11 mouse cellular contexts compared by ENCODE assay signal in genomic region chr8:123106531-123106930, GRCm38 (mm10). TPM values are rescaled to one million over a fixed set of nuclear protein-coding genes. Genes with fewer than 3 reads are reported as not detected.
A peak's percentile ranks its signal among the peaks of the same experiment; 100 is the strongest.
DNase-seq lines count a peak whose midpoint lies in the region; ATAC-seq and TF ChIP-seq lines count a peak whose summit lies in the region.
"Had no signal": no experiment of that assay in that cellular context is flagged by ENCODE, and none has a peak within 500 bp of the region (broad histone marks: within the 10 kb centered on the region; RNA-seq: fewer than 3 reads in every experiment).

No protein-coding gene starts in this region.

- no peak overlapping the region for H3K4me3 ChIP-seq in hindbrain, postnatal 0 days (ENCODE audit: low read length)
- H3K4me3 ChIP-seq in hindbrain, embryonic 14.5 days (replicated peaks; ENCODE audit: low read length) = no peak overlapping the region
- H3K4me3 ChIP-seq in midbrain, embryonic 14.5 days (replicated peaks; ENCODE audit: low read depth, low read length) = no peak overlapping the region
- H3K4me3 ChIP-seq in midbrain, embryonic 15.5 days = no peak overlapping the region
- no peak overlapping the region for H3K4me3 ChIP-seq in small intestine, adult 2 months (ENCODE audit: low read depth, low read length)
- H3K4me3 ChIP-seq: lung, embryonic 15.5 days had no signal

- TF ChIP-seq CTCF in hindbrain, postnatal 0 days (IDR thresholded peaks at IDR 0.05; ENCODE audit: low read depth) = peak; percentile 61
- peak; percentile 38; the same call in 1 of the 2 replicates for TF ChIP-seq CTCF in small intestine, adult 2 months (IDR thresholded peaks at IDR 0.05; ENCODE audit: extremely low read depth, insufficient read length, insufficient replicate concordance, low read depth, low read length)

- peaks cover 7% of the 10 kb centered on the region for H3K4me1 ChIP-seq in hindbrain, postnatal 0 days (ENCODE audit: insufficient read depth, low read length)
- peaks cover 10% of the 10 kb centered on the region for H3K4me1 ChIP-seq in hindbrain, embryonic 14.5 days (replicated peaks; ENCODE audit: control insufficient read depth, insufficient read depth, low read length)
- H3K4me1 ChIP-seq in midbrain, embryonic 14.5 days (ENCODE audit: control insufficient read depth, insufficient read depth, low read length) = peaks cover 7% of the 10 kb centered on the region
- H3K4me1 ChIP-seq in midbrain, embryonic 15.5 days = peaks cover 16% of the 10 kb centered on the region
- no peaks in the 10 kb centered on the region for H3K4me1 ChIP-seq in small intestine, adult 2 months (ENCODE audit: control insufficient read depth, insufficient read depth, insufficient read length, low read length)

- H3K4me2 ChIP-seq in hindbrain, postnatal 0 days (ENCODE audit: low read depth, low read length) = no peak overlapping the region
- no peak overlapping the region for H3K4me2 ChIP-seq in hindbrain, embryonic 14.5 days (replicated peaks)
- no peak overlapping the region for H3K4me2 ChIP-seq in midbrain, embryonic 14.5 days (ENCODE audit: low read length)
- no peak overlapping the region for H3K4me2 ChIP-seq in midbrain, embryonic 15.5 days
- H3K4me2 ChIP-seq: lung, embryonic 15.5 days had no signal

- peaks cover 18% of the 10 kb centered on the region; the same call in 1 of the 2 replicates for H3K36me3 ChIP-seq in hindbrain, postnatal 0 days (ENCODE audit: insufficient read depth, low read length)
- peaks cover 30% of the 10 kb centered on the region for H3K36me3 ChIP-seq in hindbrain, embryonic 14.5 days (replicated peaks; ENCODE audit: control insufficient read depth, insufficient read depth)
- H3K36me3 ChIP-seq in midbrain, embryonic 14.5 days (ENCODE audit: control insufficient read depth, insufficient read depth, low read length) = peaks cover 22% of the 10 kb centered on the region
- peaks cover 22% of the 10 kb centered on the region for H3K36me3 ChIP-seq in midbrain, embryonic 15.5 days (replicated peaks)
- H3K36me3 ChIP-seq in small intestine, adult 2 months (ENCODE audit: control insufficient read depth, insufficient read depth, low read length) = peaks cover 22% of the 10 kb centered on the region

- DNase-seq in hindbrain, postnatal 0 days (ENCODE audit: low spot score) = no peak
- no peak for DNase-seq in hindbrain, embryonic 14.5 days (ENCODE audit: low spot score)
- peak; percentile 54 for DNase-seq in midbrain, embryonic 14.5 days
- peak; percentile 55 for DNase-seq in R1 (ENCODE audit: low read depth, low spot score)
- no peak for DNase-seq in right cerebral cortex, postnatal 14 days
- DNase-seq: gastrocnemius, postnatal 10 days; spleen, adult 18-20 months had no signal

- H3K9ac ChIP-seq in hindbrain, postnatal 0 days (replicated peaks; ENCODE audit: low read length) = no peak overlapping the region
- H3K9ac ChIP-seq in hindbrain, embryonic 14.5 days = no peak overlapping the region
- no peak overlapping the region for H3K9ac ChIP-seq in midbrain, embryonic 14.5 days (replicated peaks; ENCODE audit: low read length)
- H3K9ac ChIP-seq in midbrain, embryonic 15.5 days = no peak overlapping the region
- H3K9ac ChIP-seq: lung, embryonic 15.5 days had no signal

- ATAC-seq in hindbrain, postnatal 0 days = no peak
- ATAC-seq in hindbrain, embryonic 14.5 days (ENCODE audit: low FRiP score) = no peak
- no peak for ATAC-seq in midbrain, embryonic 14.5 days (ENCODE audit: low FRiP score, low TSS enrichment)
- no peak for ATAC-seq in midbrain, embryonic 15.5 days (replicated peaks)
- ATAC-seq: hindbrain, embryonic 16.5 days had no signal

- no peaks in the 10 kb centered on the region for H3K27me3 ChIP-seq in hindbrain, postnatal 0 days (ENCODE audit: insufficient read depth, low read length)
- H3K27me3 ChIP-seq in hindbrain, embryonic 14.5 days (ENCODE audit: control insufficient read depth, insufficient read depth, low read length) = no peaks in the 10 kb centered on the region
- no peaks in the 10 kb centered on the region for H3K27me3 ChIP-seq in midbrain, embryonic 14.5 days (ENCODE audit: control insufficient read depth, insufficient read depth, low read length)
- no peaks in the 10 kb centered on the region for H3K27me3 ChIP-seq in midbrain, embryonic 15.5 days (replicated peaks)
- no peaks in the 10 kb centered on the region for H3K27me3 ChIP-seq in small intestine, adult 2 months (ENCODE audit: control insufficient read depth, insufficient read depth, low read length)
- H3K27me3 ChIP-seq: lung, embryonic 15.5 days had no signal

- WGBS in hindbrain, postnatal 0 days = 55% methylated on average over 2 of the region's 2 CpGs
- WGBS in hindbrain, embryonic 14.5 days = 47% methylated on average over 2 of the region's 2 CpGs
- WGBS in midbrain, embryonic 14.5 days = 62% methylated on average over 2 of the region's 2 CpGs
- WGBS in midbrain, embryonic 15.5 days = 54% methylated on average over 2 of the region's 2 CpGs
- WGBS in small intestine, adult 2 months = 50% methylated on average over 2 of the region's 2 CpGs

- H3K9me3 ChIP-seq in hindbrain, postnatal 0 days (ENCODE audit: low read length) = no peaks in the 10 kb centered on the region
- H3K9me3 ChIP-seq in hindbrain, embryonic 14.5 days (ENCODE audit: control insufficient read depth, low read length) = no peaks in the 10 kb centered on the region
- H3K9me3 ChIP-seq in midbrain, embryonic 14.5 days (ENCODE audit: control insufficient read depth, low read length) = no peaks in the 10 kb centered on the region
- H3K9me3 ChIP-seq in midbrain, embryonic 15.5 days = no peaks in the 10 kb centered on the region
- H3K9me3 ChIP-seq: lung, embryonic 15.5 days had no signal

- no peak for TF ChIP-seq POLR2A in small intestine, adult 2 months (IDR thresholded peaks at IDR 0.05; ENCODE audit: low read depth, low read length)

- H3K27ac ChIP-seq in hindbrain, postnatal 0 days = no peak overlapping the region
- H3K27ac ChIP-seq in hindbrain, embryonic 14.5 days = no peak overlapping the region
- no peak overlapping the region for H3K27ac ChIP-seq in midbrain, embryonic 14.5 days (replicated peaks; ENCODE audit: low read depth, low read length)
- H3K27ac ChIP-seq in midbrain, embryonic 15.5 days = no peak overlapping the region
- no peak overlapping the region for H3K27ac ChIP-seq in small intestine, adult 2 months (ENCODE audit: insufficient read depth, low read depth, low read length)
- H3K27ac ChIP-seq: lung, embryonic 15.5 days had no signal

RNA-seq across cellular contexts. Expression of gene Rpl13, which starts 4.4 kb away (rescaled TPM):
- total RNA-seq in hindbrain, postnatal 0 days (2014; rRNA removed) = 2,723 and 2,758 TPM in 2 replicates
- 808 and 861 TPM in 2 replicates for polyA plus RNA-seq in hindbrain, postnatal 0 days (2015; fragmentation: Nextera tagmentation; extraction: Ambion mirVana)
- 766 and 865 TPM in 2 replicates for polyA plus RNA-seq in hindbrain, embryonic 14.5 days (2014; fragmentation: Nextera tagmentation; extraction: Ambion mirVana)
- 843 and 877 TPM in 2 replicates for polyA plus RNA-seq in midbrain, embryonic 14.5 days (2014; fragmentation: Nextera tagmentation; extraction: Ambion mirVana)
- 632 and 634 TPM in 2 replicates for polyA plus RNA-seq in midbrain, embryonic 15.5 days (2015; fragmentation: Nextera tagmentation; extraction: Ambion mirVana)
- 2,280 and 2,994 TPM in 2 replicates for polyA plus RNA-seq in small intestine, adult 2 months (2012; rRNA removed)

RNA-seq across cellular contexts. Expression of gene Cpne7, which starts 10.6 kb away (rescaled TPM):
- total RNA-seq in hindbrain, postnatal 0 days (2014; rRNA removed) = 16.5 and 21.2 TPM in 2 replicates
- polyA plus RNA-seq in hindbrain, postnatal 0 days (2015; fragmentation: Nextera tagmentation; extraction: Ambion mirVana) = 11.9 and 13.4 TPM in 2 replicates
- 2.2 and 3.3 TPM in 2 replicates for polyA plus RNA-seq in hindbrain, embryonic 14.5 days (2014; fragmentation: Nextera tagmentation; extraction: Ambion mirVana)
- 1.8 and 3.7 TPM in 2 replicates for polyA plus RNA-seq in midbrain, embryonic 14.5 days (2014; fragmentation: Nextera tagmentation; extraction: Ambion mirVana)
- polyA plus RNA-seq in midbrain, embryonic 15.5 days (2015; fragmentation: Nextera tagmentation; extraction: Ambion mirVana) = 8.1 TPM in 2 replicates
- 0.77 and 0.94 TPM in 2 replicates for polyA plus RNA-seq in small intestine, adult 2 months (2012; rRNA removed)

RNA-seq across cellular contexts. Expression of gene Spg7, which starts 43.8 kb away (rescaled TPM):
- total RNA-seq in hindbrain, postnatal 0 days (2014; rRNA removed) = 45.1 and 52.7 TPM in 2 replicates
- 49.7 and 51.6 TPM in 2 replicates for polyA plus RNA-seq in hindbrain, postnatal 0 days (2015; fragmentation: Nextera tagmentation; extraction: Ambion mirVana)
- 41.6 and 44.1 TPM in 2 replicates for polyA plus RNA-seq in hindbrain, embryonic 14.5 days (2014; fragmentation: Nextera tagmentation; extraction: Ambion mirVana)
- 42.0 and 43.6 TPM in 2 replicates for polyA plus RNA-seq in midbrain, embryonic 14.5 days (2014; fragmentation: Nextera tagmentation; extraction: Ambion mirVana)
- 48.7 and 49.0 TPM in 2 replicates for polyA plus RNA-seq in midbrain, embryonic 15.5 days (2015; fragmentation: Nextera tagmentation; extraction: Ambion mirVana)
- 54.1 and 132 TPM in 2 replicates for polyA plus RNA-seq in small intestine, adult 2 months (2012; rRNA removed)

RNA-seq across cellular contexts. Expression of gene Sult5a1, which starts 51.6 kb away (rescaled TPM):
- 2.9 and 3.7 TPM in 2 replicates for total RNA-seq in hindbrain, postnatal 0 days (2014; rRNA removed)
- polyA plus RNA-seq in hindbrain, postnatal 0 days (2015; fragmentation: Nextera tagmentation; extraction: Ambion mirVana) = 2.7 and 2.9 TPM in 2 replicates
- 1.3 and 3.0 TPM in 2 replicates for polyA plus RNA-seq in hindbrain, embryonic 14.5 days (2014; fragmentation: Nextera tagmentation; extraction: Ambion mirVana)
- polyA plus RNA-seq in midbrain, embryonic 14.5 days (2014; fragmentation: Nextera tagmentation; extraction: Ambion mirVana) = 0.95 TPM in 1 of 2 replicates, not detected in the other
- polyA plus RNA-seq in midbrain, embryonic 15.5 days (2015; fragmentation: Nextera tagmentation; extraction: Ambion mirVana) = 1.6 and 2.1 TPM in 2 replicates
- polyA plus RNA-seq in small intestine, adult 2 months (2012; rRNA removed) = 0.19 and 0.41 TPM in 2 replicates

Comparison
In these comparisons a context has a peak if more than half of its experiments do, and no peak if none do; other contexts are left out.
1. DNase-seq: peak in midbrain, embryonic 14.5 days (single experiment) and R1 (single experiment); none in hindbrain, postnatal 0 days (single experiment), hindbrain, embryonic 14.5 days (single experiment) and right cerebral cortex, postnatal 14 days (single experiment).